Mouse (Mus musculus) E14TG2a.4 (cell line): ENCODE measurements at regions not wholly inside any gene's neighbourhood (a gene's known extent, or its start where the extent isn't known, plus 50 kb on each side); places are given as distances from the start of the nearest gene placed in this dataset.

ENCODE experiments used
- CTCF ChIP-seq: conservative IDR thresholded peaks from 2 replicates; pipeline ENCODE4 v1.5.1; 2014; ENCODE audit warnings: low read length
- NANOG ChIP-seq: IDR thresholded peaks from 2 replicates; pipeline ENCODE4 v1.6.1; 2014; ENCODE audit warnings: borderline replicate concordance, low read length, mixed read lengths
- POU5F1 ChIP-seq: IDR thresholded peaks from 2 replicates; pipeline ENCODE4 v1.6.1; 2014; ENCODE audit warnings: low read length, borderline replicate concordance

DNA sequence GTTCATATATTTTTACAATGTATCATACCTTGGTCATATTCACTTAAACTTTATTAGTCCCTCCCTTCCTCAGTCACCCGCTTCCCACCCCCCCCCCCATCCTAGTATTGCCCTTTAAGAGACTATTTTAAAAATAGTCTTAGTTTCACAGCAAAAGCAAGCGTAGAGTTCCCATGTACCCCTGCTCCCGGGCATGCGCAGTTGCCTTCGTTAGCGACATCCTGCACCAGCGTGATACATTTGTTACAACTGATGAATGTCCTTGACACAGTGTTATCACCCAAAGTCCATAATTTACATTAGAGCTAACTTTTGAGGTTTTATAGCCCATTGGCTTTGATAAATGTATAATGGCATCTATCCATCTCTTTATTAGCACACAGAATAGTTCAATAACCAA is 408.7 kb upstream of the Pmfbp1 start:
- TF ChIP-seq CTCF (no peak), NANOG (no peak), POU5F1 (no peak)
